Comparison of ENCODE assay signal across 9 mouse cellular contexts in genomic region chr4:47136699-47137101, GRCm38 (mm10). TPM values are rescaled to one million over a fixed set of nuclear protein-coding genes. Genes with fewer than 3 reads are reported as not detected.
A peak's percentile ranks its signal among the peaks of the same experiment; 100 is the strongest.
DNase-seq lines count a peak whose midpoint lies in the region; ATAC-seq lines count a peak whose summit lies in the region.
"Had no signal": no experiment of that assay in that cellular context is flagged by ENCODE, and none has a peak within 500 bp of the region (broad histone marks: within the 10 kb centered on the region; RNA-seq: fewer than 3 reads in every experiment).

No protein-coding gene starts in this region.

- H3K9me3 ChIP-seq in forebrain, embryonic 14.5 days (replicated peaks; ENCODE audit: control insufficient read depth, low read length), result no peaks in the 10 kb centered on the region

- H3K27ac ChIP-seq in forebrain, embryonic 14.5 days (ENCODE audit: low read depth, low read length), result no peak overlapping the region

- H3K9ac ChIP-seq in forebrain, embryonic 14.5 days (ENCODE audit: low read length), result no peak overlapping the region

- H3K27me3 ChIP-seq in forebrain, embryonic 14.5 days (replicated peaks; ENCODE audit: control insufficient read depth, insufficient read depth, low read length), result no peaks in the 10 kb centered on the region

- 84% methylated on average over 8 of the region's 8 CpGs for WGBS in forebrain, embryonic 14.5 days

- H3K4me1 ChIP-seq in forebrain, embryonic 14.5 days (ENCODE audit: control insufficient read depth, insufficient read depth, low read length), result no peaks in the 10 kb centered on the region

- no peaks in the 10 kb centered on the region for H3K36me3 ChIP-seq in forebrain, embryonic 14.5 days (ENCODE audit: control insufficient read depth, insufficient read depth, low read length)

- no peak overlapping the region for H3K4me3 ChIP-seq in forebrain, embryonic 14.5 days (ENCODE audit: low read depth, low read length)

- ATAC-seq in forebrain, embryonic 14.5 days, result no peak

- H3K4me2 ChIP-seq in forebrain, embryonic 14.5 days (ENCODE audit: low read length), result no peak overlapping the region

- peak; percentile 18 to 50 for DNase-seq in frontal cortex, postnatal 36 days (ENCODE audit: low spot score in 2 of 2)
- no peak for DNase-seq in frontal cortex, postnatal 10 days (ENCODE audit: low spot score in 2 of 2)
- DNase-seq in adrenal gland, postnatal 36 days, result peak; percentile 43 to 53
- DNase-seq in heart, postnatal 10 days, result peak; percentile 71 to 73
- peak; percentile 71 to 82 for DNase-seq in kidney, postnatal 36 days
- DNase-seq in cerebellum, adult 18-20 months, result no peak
- no peak for DNase-seq in cerebellum, postnatal 25 days
- no peak for DNase-seq in forebrain, embryonic 14.5 days (ENCODE audit: low spot score)
- DNase-seq: cerebellum, postnatal 36 days had no signal

- intact Hi-C loops in heart, postnatal 10 days (cut with DNase I), result loop anchor here (2.0 kb wide), 1 partner anchor 70 kb away; no protein-coding TSS in a partner anchor

RNA-seq across cellular contexts. Expression of gene Galnt12, which starts 45.0 kb away (rescaled TPM):
- under 1 TPM; 0.56 to 0.69 TPM for total RNA-seq in adrenal gland, postnatal 36 days (2021)
- total RNA-seq in heart, postnatal 10 days (2021), result under 1 TPM; 0.62 to 0.96 TPM
- 0.62 and 1.3 TPM in 2 replicates for polyA plus RNA-seq in forebrain, embryonic 14.5 days (2014; fragmentation: Nextera tagmentation; extraction: Ambion mirVana)

Comparison
In these comparisons a context has a peak if more than half of its experiments do, and no peak if none do; other contexts are left out.
1. DNase-seq: peak in frontal cortex, postnatal 36 days (2 of 2), adrenal gland, postnatal 36 days (2 of 2), heart, postnatal 10 days (2 of 2) and kidney, postnatal 36 days (2 of 2); none in frontal cortex, postnatal 10 days (0 of 2), cerebellum, adult 18-20 months (0 of 2), cerebellum, postnatal 25 days (0 of 2) and forebrain, embryonic 14.5 days (single experiment).